Mouse (Mus musculus) limb, embryonic 11.5 days (tissue): Measurements from ENCODE around the gene Mat2b. TPM values are rescaled to one million over a fixed set of nuclear protein-coding genes. Genes with fewer than 3 reads are reported as not detected.

Source experiments
- polyA plus RNA-seq: library from polyadenylated mRNA; unstranded; fragments of >200 nt; fragmentation: Nextera tagmentation; extraction: Ambion mirVana; gene quantifications from 2 replicates; pipeline ENCODE4 v1.2.1, GENCODE M21; 2014

The Mat2b gene
- polyA plus RNA-seq, 1 experiment from 2014 or later, result 126 TPM

Other genes with a start within 250 kb of the Mat2b start
- gene Hmmr, start 38.2 kb upstream of the Mat2b start, polyA plus RNA-seq, result 62.0 and 64.4 TPM in 2 replicates
- gene Nudcd2, start 38.5 kb upstream of the Mat2b start, polyA plus RNA-seq, result 231 TPM in 2 replicates
- gene Ccng1, start 60.1 kb upstream of the Mat2b start, polyA plus RNA-seq, result 27.4 and 30.2 TPM in 2 replicates